Mouse (Mus musculus): Measurements from ENCODE around the gene Zmynd11.

Gene Zmynd11

DNA sequence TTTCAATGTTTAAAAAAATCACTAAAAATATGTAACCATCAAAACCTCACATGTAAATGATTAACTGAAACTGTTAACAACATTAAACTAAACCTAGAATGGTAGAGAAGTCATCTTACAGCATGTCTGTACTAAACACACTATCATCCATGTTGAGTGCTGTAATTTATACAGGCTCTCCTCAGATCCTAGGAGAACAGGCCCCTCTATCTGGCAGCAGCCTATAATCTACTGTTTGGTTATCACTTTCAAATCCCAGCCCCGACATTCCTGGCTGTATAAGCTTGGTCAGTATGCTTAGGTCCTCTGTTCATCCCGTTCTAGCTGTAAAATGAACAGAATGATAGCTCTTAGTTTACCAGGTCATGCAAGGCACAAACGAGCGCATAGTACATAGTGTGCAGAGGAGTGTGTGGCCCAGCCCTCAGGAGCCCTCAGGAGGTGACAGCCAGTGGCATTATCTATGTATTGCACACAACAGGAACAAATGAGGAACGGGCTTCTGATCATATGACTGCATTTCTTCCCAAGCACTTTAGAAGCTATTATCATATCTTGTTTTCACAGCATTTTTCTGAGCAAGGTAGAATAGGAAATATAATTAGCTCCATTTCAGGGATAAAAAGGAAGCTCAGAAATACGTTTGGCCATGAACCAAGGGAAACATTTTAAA, 51.5 kb downstream of the Zmynd11 start:
- DNase-seq (ENCODE audit: low read depth, low spot score), result no peak

GRCm38 (mm10) chr13:9712971-9713370, 52.2 kb downstream of the Zmynd11 start:
- no peak for DNase-seq (ENCODE audit: low read depth, low spot score)

GRCm38 (mm10) chr13:9712409-9712808, 52.7 kb downstream of the Zmynd11 start:
- DNase-seq (ENCODE audit: low read depth, low spot score), result no peak

- no peak for DNase-seq (ENCODE audit: low read depth, low spot score)
These were observed 56.5 kb downstream of the Zmynd11 start for GRCm38 (mm10) chr13:9708433-9709240.

- no peak for DNase-seq (ENCODE audit: low read depth, low spot score)
These were observed 58.4 kb downstream of the Zmynd11 start for GRCm38 (mm10) chr13:9706720-9707119.

DNA sequence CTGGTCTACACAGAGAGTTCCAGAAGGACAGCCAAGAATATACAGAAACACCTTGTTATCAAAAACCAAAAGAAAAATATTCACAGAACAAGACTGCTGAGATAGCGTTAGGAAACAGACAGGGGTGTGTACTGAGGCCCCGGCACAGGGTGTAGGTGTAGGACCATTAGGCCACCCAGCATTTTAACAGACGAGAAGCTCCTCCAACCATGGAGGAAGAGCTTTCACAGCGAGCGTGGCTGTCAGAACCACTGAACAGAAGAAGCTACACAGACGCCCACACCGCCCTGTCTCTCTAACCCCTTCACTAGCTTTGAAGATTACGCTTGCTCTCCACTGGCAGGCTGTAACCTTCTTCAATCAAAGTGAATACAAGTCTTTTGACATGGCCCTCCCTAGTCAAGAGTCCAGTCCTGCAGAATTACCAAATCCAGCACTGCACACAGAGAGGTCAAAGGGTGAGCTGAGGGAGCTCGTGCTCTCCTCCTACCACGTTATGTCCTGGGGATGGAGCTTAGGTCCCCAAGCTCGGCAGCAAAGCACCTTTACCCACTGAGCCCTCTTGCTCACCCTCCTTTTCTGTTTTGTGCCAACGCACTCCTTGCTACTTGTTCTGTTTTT, 62.4 kb downstream of the Zmynd11 start:
- DNase-seq (ENCODE audit: low read depth, low spot score), result no peak

- no peak for DNase-seq (ENCODE audit: low read depth, low spot score)
These were observed 67.8 kb downstream of the Zmynd11 start for GRCm38 (mm10) chr13:9697340-9697739.

DNA sequence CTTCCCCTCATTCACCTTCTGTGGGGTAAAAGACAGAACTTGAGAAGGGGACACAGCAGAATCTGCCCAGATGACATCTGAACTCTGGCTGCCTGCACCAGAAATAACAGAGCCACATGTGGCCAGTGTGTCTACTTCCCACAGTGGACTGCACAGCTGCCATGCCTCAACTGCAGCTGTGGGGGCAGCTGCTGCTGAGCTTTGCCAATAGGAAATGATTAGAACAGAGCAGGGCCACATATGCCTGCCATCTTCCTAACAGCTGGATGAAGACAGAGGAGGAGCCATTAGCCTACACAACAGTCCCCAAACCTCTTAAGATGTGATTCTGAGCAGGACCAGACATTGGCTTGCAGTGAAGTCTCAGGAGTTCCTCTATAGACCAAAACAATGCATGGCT, 69.3 kb downstream of the Zmynd11 start:
- no peak for DNase-seq (ENCODE audit: low read depth, low spot score)

- no peak for DNase-seq (ENCODE audit: low read depth, low spot score)
These were observed 69.7 kb downstream of the Zmynd11 start for GRCm38 (mm10) chr13:9695403-9695802.

GRCm38 (mm10) chr13:9694651-9695050, 70.5 kb downstream of the Zmynd11 start:
- DNase-seq (ENCODE audit: low read depth, low spot score), result no peak

DNA sequence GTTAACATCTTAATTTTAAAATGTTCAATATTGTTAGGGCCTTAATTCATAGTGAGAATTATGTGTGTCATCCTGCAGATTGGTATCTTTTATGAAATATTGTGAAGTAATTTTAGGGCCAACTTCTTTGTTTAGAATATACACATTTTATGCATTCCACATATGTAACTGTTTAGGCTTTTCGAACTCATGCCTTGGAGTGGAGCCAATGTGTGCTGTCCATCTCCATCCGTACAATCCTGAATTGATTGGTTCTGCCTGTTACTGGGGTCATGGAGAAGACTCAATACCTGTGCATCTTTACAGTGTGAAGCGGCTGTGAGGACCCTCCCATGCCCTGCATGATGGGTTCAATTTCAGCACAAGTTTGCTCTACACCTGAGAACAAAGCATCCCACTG, 72.3 kb downstream of the Zmynd11 start:
- no peak for DNase-seq (ENCODE audit: low read depth, low spot score)

DNA sequence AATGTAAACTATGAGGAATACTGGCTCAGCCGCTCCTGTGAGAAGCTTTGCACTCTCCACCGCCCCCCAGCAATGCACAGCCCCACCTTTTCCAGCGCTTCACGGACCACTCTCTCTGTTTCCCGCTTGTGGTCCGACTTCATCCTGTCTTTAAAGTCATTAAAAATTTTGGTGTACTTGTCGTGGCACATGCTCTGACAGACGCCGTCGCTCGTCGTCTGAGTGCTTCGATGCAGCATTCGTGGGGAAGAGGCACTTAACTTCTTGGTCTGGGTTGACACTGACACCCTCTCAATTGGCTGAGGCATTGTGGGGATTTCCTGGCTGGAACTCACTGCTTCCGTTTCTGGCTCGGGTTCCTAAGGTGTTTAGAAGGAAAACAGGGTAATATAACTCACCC, 75.8 kb downstream of the Zmynd11 start:
- no peak for DNase-seq (ENCODE audit: low read depth, low spot score)

DNA sequence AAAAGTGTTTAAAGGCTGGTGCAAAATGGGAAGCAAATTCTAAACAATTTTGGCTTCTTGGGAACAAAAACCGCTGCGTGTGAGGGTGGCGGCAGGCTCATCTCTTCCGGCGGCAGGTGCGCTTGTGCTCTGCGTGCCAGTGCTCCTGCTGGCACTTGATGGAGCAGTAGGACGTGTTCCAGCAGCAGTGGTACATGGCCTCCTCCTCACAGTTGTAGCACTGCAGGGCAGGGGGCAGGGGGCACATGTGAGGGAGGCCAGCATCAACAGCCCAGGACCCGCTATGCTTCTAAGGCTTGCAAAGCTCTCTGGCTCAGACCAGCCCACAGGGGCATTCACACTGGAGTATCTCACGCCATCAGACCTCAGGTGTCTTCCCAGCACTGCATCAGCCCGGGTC, 78.4 kb downstream of the Zmynd11 start:
- DNase-seq (ENCODE audit: low read depth, low spot score), result no peak

DNA sequence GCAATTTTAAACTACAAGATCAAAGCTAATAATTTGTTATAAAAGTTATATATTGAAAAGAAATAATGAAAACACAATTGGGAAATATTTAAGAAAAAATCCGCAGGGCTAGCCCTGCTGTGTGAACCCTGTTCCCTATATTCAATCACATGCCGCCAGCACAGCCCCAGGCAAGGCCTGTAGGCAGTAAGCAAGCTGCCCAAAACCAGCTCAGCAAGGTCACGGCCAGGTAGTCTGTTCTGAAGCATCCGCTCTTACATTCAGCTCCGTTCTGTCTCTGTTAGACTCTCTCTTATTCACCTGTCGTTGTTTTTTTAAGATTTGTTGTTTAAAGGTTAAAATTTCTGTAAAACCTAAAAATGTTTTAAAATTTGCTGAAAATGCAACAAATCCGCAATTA, 78.9 kb downstream of the Zmynd11 start:
- DNase-seq (ENCODE audit: low read depth, low spot score), result no peak

DNA sequence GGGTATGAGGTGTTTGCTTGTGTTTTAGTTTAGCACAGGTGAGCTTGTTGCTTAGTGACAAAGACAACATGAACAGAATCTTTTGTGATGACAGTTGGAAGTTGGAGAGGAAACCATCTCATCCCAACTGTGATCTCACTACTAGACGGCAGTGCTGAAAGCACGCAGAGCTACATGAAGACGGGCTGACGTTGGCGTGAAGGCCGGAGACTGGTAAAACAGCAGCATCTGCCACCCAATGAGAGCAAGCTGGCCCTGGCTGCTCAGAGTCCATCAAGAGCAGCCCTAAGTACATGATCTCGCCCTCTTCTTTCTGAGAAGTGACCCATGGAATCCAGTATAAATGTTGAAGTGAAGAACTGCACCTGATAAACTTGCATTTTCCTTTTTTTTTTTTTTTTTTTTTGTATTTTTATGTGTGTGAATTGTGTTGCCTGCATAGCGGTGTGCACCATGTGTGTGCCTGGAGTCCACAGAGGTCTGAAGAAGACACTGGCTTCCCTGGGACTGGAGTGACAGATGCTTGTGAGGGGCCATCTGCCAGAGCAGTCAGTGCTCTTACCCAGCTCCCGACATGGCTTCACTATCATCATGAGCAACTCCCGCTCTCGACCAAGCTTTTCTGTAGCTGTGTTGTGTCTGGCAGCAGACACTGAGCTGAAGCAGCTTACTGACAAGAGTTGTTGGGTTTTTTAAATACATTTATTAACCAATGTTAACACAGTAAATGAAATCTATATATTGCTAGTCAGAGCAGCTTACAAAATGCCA, 80.8 kb downstream of the Zmynd11 start:
- DNase-seq (ENCODE audit: low read depth, low spot score), result no peak

DNA sequence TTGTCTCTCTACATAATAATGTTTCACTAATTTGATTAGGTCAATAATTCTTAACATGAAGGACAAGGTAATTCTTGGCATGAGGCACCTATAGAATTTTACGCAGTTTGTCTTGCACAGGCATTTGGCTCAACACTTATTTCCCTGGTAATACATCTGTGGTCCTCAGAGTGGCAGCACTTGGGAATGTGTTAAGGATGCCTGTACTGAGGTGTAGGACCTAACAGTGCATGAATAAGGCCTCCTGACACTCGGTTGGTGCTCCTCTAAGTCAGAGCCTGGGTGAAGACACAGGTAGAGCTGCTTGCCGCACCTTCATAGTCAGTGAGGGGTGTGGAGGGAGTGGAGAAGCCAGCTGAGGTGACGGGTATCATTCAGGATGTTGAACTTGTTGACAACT, 81.8 kb downstream of the Zmynd11 start:
- no peak for DNase-seq (ENCODE audit: low read depth, low spot score)

DNA sequence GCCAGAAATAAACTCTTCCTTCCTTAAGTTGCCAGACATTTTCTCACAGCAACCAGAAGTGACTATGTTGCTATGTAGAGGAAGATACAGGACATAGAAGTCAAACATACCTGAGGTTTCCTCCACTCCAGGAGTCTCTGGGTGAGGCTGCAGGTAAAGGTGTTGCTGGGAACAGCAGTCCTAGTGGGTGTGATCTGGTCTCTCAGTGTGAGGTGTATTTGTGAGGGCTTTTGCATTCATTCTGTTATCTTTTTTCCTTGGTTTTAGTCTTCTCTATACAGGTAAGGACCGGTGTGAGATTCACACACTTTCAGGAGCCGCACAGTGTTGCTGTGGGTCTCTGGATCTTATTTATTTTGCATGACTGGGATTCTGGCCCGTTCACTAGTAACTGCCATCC, 83.6 kb downstream of the Zmynd11 start:
- no peak for DNase-seq (ENCODE audit: low read depth, low spot score)

DNA sequence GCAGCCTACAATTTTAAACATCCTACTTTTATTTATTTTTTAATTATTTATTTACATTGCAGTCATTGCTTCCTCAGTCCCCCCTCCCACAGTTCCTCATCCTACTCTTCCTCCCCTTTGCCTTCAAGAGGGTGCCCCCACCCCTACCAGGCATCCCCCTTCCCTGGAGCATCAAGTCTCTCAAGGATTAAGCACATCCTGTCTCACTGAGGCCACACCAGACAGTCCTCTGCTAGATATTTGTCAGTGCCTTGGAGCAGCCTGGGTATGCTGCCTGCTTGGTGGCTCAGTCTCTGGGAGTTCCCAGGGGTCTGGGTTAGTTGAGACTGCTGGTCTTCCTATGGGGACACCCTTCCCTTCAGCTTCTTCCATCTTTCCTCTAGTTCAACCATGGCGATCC, 91.0 kb downstream of the Zmynd11 start:
- DNase-seq (ENCODE audit: low read depth, low spot score), result no peak

GRCm38 (mm10) chr13:9669246-9669645, 95.9 kb downstream of the Zmynd11 start:
- no peak for DNase-seq (ENCODE audit: low read depth, low spot score)

- no peak for DNase-seq (ENCODE audit: low read depth, low spot score)
These were observed 97.1 kb downstream of the Zmynd11 start for GRCm38 (mm10) chr13:9667954-9668496.

GRCm38 (mm10) chr13:9663593-9663992, 101.5 kb downstream of the Zmynd11 start:
- DNase-seq (ENCODE audit: low read depth, low spot score), result no peak

GRCm38 (mm10) chr13:9660711-9661110, 104.4 kb downstream of the Zmynd11 start:
- DNase-seq (ENCODE audit: low read depth, low spot score), result no peak

Measured in retina, adult 2 months (tissue).